Mouse (Mus musculus) liver, adult 2 months (tissue): ENCODE results near the gene Nme7. TPM values are rescaled to one million over a fixed set of nuclear protein-coding genes. Genes with fewer than 3 reads are reported as not detected.
A peak's percentile ranks its signal among the peaks of the same experiment; 100 is the strongest.

Source experiments
- DNase-seq: peaks from one replicate; pipeline ENCODE4 v3.0.0-alpha.2; 2011; ENCODE audit warnings: low read depth, low spot score; ENCODE audit errors: extremely low read depth
- H3K27ac ChIP-seq: fragments of 200-500 bp; replicated peaks from 2 replicates; pipeline ENCODE4 v1.5.1; 2012; ENCODE audit warnings: low read depth, mild to moderate bottlenecking, control low read depth, inconsistent platforms, low read length; ENCODE audit not compliant: insufficient read depth
- H3K27me3 ChIP-seq: fragments of 200-500 bp; 2 replicates; pipeline ENCODE4 v1.6.1; 2012; ENCODE audit warnings: mild to moderate bottlenecking, moderate library complexity, low read length, inconsistent platforms; ENCODE audit not compliant: control insufficient read depth, insufficient read depth
- H3K36me3 ChIP-seq: fragments of 200-500 bp; 2 replicates; pipeline ENCODE4 v1.6.1; 2012; ENCODE audit warnings: low read length, inconsistent platforms; ENCODE audit not compliant: control insufficient read depth, insufficient read depth
- H3K4me1 ChIP-seq: fragments of 200-500 bp; 2 replicates; pipeline ENCODE4 v1.6.1; 2011; ENCODE audit warnings: low read length; ENCODE audit not compliant: control insufficient read depth, insufficient read depth
- H3K4me3 ChIP-seq: fragments of 200-500 bp; 2 replicates; pipeline ENCODE4 v1.5.1; 2011; ENCODE audit warnings: low read depth, mild to moderate bottlenecking, control low read depth, low read length, moderate library complexity; ENCODE audit not compliant: insufficient read depth
- H3K79me2 ChIP-seq: fragments of 200-500 bp; 2 replicates; pipeline ENCODE4 v1.6.1; 2012; ENCODE audit warnings: inconsistent platforms, mild to moderate bottlenecking, low read length, moderate library complexity; ENCODE audit not compliant: control insufficient read depth, insufficient read depth
- H3K9ac ChIP-seq: fragments of 200-500 bp; 2 replicates; pipeline ENCODE4 v1.6.1; 2012; ENCODE audit warnings: low read depth, mild to moderate bottlenecking, control low read depth, inconsistent platforms, low read length
- CTCF ChIP-seq: fragments of 200-500 bp; IDR thresholded peaks from 2 replicates; pipeline ENCODE4 v1.5.1; 2011; ENCODE audit warnings: low read depth, low read length, control low read depth
- POLR2A ChIP-seq: fragments of 200-500 bp; IDR thresholded peaks from 2 replicates; pipeline ENCODE4 v1.6.1; 2011; ENCODE audit warnings: low read length, control low read depth; ENCODE audit not compliant: insufficient read depth; ENCODE audit errors: extremely low read depth
- WGBS: fragments of 180-500 bp; shearing (Covaris S2); methylation state at CpG from one replicate; pipeline ENCODE4 v1.1.7; 2018; 5-methylcytosine and 5-hydroxymethylcytosine counted together
- polyA plus RNA-seq: library from polyadenylated mRNA; depleted of rRNA; stranded (reverse); fragments of >200 nt; gene quantifications from 2 replicates; pipeline ENCODE4 v1.2.3, GENCODE M21; 2012; rRNA removed
- total RNA-seq: library from RNA; depleted of rRNA; stranded (reverse); fragments of >200 nt; gene quantifications from 2 replicates; pipeline ENCODE4 v1.2.3, GENCODE M21; 2014; rRNA removed

The Nme7 gene
- total RNA-seq (12.8 and 17.1 TPM in 2 replicates), polyA plus RNA-seq (2.4 and 3.4 TPM in 2 replicates)

- Histone ChIP-seq H3K27me3 (no peaks in the 10 kb centered on the region), H3K4me3 (no peak within 1 kb of the TSS), H3K36me3 (peaks cover 19% of the 10 kb centered on the region), H3K27ac (no peak within 1 kb of the TSS), H3K4me1 (peaks cover 1% of the 10 kb centered on the region), H3K9ac (no peak within 1 kb of the TSS), H3K79me2 (peaks cover 3% of the 10 kb centered on the region; the same call in 1 of the 2 replicates)
- no peak for DNase-seq
- 92% methylated on average over 5 of the region's 5 CpGs for WGBS
- no peak for TF ChIP-seq POLR2A
- TF ChIP-seq CTCF = no peak
These were observed at the start of gene Nme7 for GRCm38 (mm10) chr1:164303821-164304220. Gene Nme7 (plus strand): TSS chr1:164304121.

DNA sequence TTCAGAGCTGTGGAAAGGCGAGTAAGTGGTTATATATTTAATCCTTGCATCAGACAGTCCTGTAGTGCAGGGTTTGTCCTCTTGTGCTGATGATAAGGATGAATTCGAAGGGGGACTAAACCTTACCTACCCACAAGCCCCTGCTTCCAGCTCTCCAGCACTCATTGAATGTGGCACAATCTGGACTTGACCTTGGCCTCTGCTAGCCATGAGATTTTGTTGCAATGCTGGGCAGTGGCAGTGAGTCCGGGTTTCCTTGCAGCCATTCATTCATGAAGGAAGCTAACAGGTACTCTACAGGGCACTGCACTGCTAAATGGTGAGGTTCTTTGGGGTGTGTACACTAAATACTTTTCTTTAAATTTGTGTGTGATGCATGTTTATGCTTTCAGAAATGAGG is 49.1 kb upstream of the Nme7 start:
- H3K36me3 ChIP-seq = peaks cover 23% of the 10 kb centered on the region
- TF ChIP-seq CTCF = no peak
- TF ChIP-seq POLR2A = no peak
- peaks cover 15% of the 10 kb centered on the region for H3K4me1 ChIP-seq
- 0 out of 2 replicates have a peak overlapping the region, but pooled peaks have one; percentile 7 for H3K27ac ChIP-seq
- DNase-seq = peak; percentile 79
- no peaks in the 10 kb centered on the region for H3K27me3 ChIP-seq
- no peak overlapping the region for H3K4me3 ChIP-seq
- H3K79me2 ChIP-seq = peaks cover 35% of the 10 kb centered on the region; the same call in 1 of the 2 replicates
- 23% methylated on average over 3 of the region's 3 CpGs for WGBS
- H3K9ac ChIP-seq = no peak overlapping the region

GRCm38 (mm10) chr1:164260171-164261028 is 43.5 kb upstream of the Nme7 start:
- H3K4me3 ChIP-seq = no peak overlapping the region

DNA sequence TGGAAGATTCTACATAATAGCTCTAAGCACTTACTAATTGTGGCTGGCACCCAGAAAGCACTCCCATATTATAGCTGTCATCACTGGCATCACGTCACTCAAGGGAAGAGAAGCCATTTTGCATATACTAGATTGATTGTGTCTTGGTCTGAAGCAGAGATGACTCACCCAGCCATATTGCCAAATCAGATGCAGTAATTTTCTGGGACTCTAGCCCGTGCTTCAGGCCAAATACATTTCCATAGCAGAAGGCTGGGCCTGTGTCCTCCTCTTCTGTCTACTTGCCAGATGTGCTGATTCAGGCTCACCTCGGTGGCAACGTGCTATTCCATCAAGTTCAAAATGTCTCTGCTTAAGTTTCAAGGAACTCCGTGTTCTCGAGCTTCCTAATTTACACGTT is 42.4 kb upstream of the Nme7 start:
- H3K4me3 ChIP-seq = no peak overlapping the region
- no peaks in the 10 kb centered on the region for H3K27me3 ChIP-seq
- H3K79me2 ChIP-seq = peaks cover 6% of the 10 kb centered on the region; the same call in 1 of the 2 replicates
- peaks cover 20% of the 10 kb centered on the region for H3K4me1 ChIP-seq
- peak; percentile 73 for DNase-seq
- WGBS = 47% methylated on average over 7 of the region's 7 CpGs
- no peak overlapping the region for H3K27ac ChIP-seq
- TF ChIP-seq CTCF (no peak), POLR2A (no peak)
- peaks cover 63% of the 10 kb centered on the region for H3K36me3 ChIP-seq
- H3K9ac ChIP-seq = no peak overlapping the region

More at GRCm38 (mm10) chr1:164260171-164261028, 43.5 kb upstream of the Nme7 start:
- Histone ChIP-seq H3K9ac (no peak overlapping the region), H3K27me3 (no peaks in the 10 kb centered on the region), H3K4me1 (peaks cover 20% of the 10 kb centered on the region), H3K36me3 (peaks cover 65% of the 10 kb centered on the region), H3K79me2 (peaks cover 13% of the 10 kb centered on the region; the same call in 1 of the 2 replicates), H3K27ac (peak overlapping the region; percentile 0; the same call in 1 of the 2 replicates)
- TF ChIP-seq POLR2A = no peak
- no peak for TF ChIP-seq CTCF
- DNase-seq = no peak
- 32% methylated on average over 16 of the region's 16 CpGs for WGBS

DNA sequence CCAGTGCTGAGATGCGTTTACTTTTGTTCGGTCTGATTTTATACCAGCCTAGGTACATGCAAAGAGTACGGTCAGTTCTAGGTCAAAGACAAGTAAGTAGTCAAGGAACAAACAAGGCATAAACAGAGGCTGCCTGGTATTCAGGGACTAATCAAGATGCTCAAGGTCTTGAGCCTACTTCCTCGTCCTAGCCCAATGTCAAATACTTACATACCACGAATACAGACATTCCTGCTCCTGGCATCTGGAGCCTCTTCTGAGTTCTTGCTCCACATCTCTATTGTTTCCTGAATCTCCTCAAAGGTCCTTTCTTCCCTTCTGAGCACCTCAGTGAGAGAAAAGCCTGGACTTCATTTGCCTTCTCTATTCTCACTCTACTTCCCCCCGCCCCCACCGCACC is 33.0 kb upstream of the Nme7 start:
- H3K79me2 ChIP-seq = no peaks in the 10 kb centered on the region
- no peak overlapping the region for H3K4me3 ChIP-seq
- WGBS = 88% methylated on average over 7 of the region's 7 CpGs
- H3K27ac ChIP-seq = no peak overlapping the region
- TF ChIP-seq CTCF (no peak), POLR2A (no peak)
- no peaks in the 10 kb centered on the region for H3K4me1 ChIP-seq
- no peak for DNase-seq
- no peaks in the 10 kb centered on the region for H3K27me3 ChIP-seq
- H3K9ac ChIP-seq = no peak overlapping the region
- no peaks in the 10 kb centered on the region for H3K36me3 ChIP-seq

DNA sequence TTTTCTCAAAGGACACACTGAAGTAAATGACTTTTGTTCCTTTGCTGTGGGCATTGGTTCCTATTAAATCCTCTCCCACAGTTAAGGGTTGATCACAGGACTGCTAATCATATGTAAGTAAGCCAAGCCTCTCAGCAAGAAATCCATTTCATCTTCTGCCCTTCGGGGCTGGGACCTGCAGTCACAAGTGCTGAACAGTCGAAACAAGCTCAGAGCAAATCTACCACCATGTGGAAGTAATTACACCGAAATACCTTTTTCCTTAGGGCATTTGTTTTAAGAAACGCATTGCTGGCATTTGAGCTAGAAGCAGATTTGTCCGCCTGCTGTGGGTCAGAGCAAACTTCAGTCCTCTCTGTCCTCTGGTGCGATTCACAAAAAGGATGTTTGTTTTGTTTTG is 30.3 kb upstream of the Nme7 start:
- no peaks in the 10 kb centered on the region for H3K4me1 ChIP-seq

More for the DNA sequence above, 30.3 kb upstream of the Nme7 start:
- no peak for DNase-seq
- Histone ChIP-seq H3K79me2 (no peaks in the 10 kb centered on the region), H3K36me3 (no peaks in the 10 kb centered on the region), H3K4me3 (no peak overlapping the region), H3K27ac (no peak overlapping the region), H3K9ac (no peak overlapping the region), H3K27me3 (no peaks in the 10 kb centered on the region)
- TF ChIP-seq CTCF (no peak), POLR2A (no peak)
- WGBS = 88% methylated on average over 6 of the region's 6 CpGs
